Mouse (Mus musculus) MEL (cell line): ENCODE data around the gene Mgat4b. TPM values are rescaled to one million over a fixed set of nuclear protein-coding genes. Genes with fewer than 3 reads are reported as not detected.

Source experiments
- DNase-seq: peaks from one replicate; pipeline ENCODE4 v3.0.0; 2011; ENCODE audit warnings: low read depth, low spot score
- H3K27ac ChIP-seq: 2 replicates; pipeline ENCODE4 v1.5.1; 2012; ENCODE audit warnings: low read depth, mild to moderate bottlenecking, control low read depth, low read length, moderate library complexity; ENCODE audit not compliant: control insufficient read depth
- H3K27me3 ChIP-seq, 2 experiments: fragments of 150-350 bp in 1 of 2; sonication (generic) in 1 of 2; 2 replicates each; pipeline ENCODE4 v1.6.1; 2012; ENCODE audit warnings: low read length in 2 of 2, mild to moderate bottlenecking in 2 of 2, improper control_type of control experiment in 1 of 2, moderate library complexity in 1 of 2; ENCODE audit not compliant: insufficient read depth in 2 of 2, control insufficient read depth in 1 of 2
- H3K36me3 ChIP-seq, 2 experiments: 2 replicates each; pipeline ENCODE4 v1.6.1; 2012 to 2014; ENCODE audit warnings: low read length in 2 of 2, improper control_type of control experiment in 1 of 2, inconsistent platforms in 1 of 2, mild to moderate bottlenecking in 1 of 2; ENCODE audit not compliant: insufficient read depth in 2 of 2, control insufficient read depth in 1 of 2
- H3K4me1 ChIP-seq, 2 experiments: fragments of 150-350 bp in 1 of 2; sonication (generic) in 1 of 2; 2 replicates each; pipeline ENCODE4 v1.6.1; 2012; ENCODE audit warnings: low read length in 2 of 2, improper control_type of control experiment in 1 of 2, mild to moderate bottlenecking in 1 of 2; ENCODE audit not compliant: insufficient read depth in 2 of 2, control insufficient read depth in 1 of 2
- H3K4me3 ChIP-seq, 2 experiments: fragments of 150-350 bp in 1 of 2; sonication (generic) in 1 of 2; 2 replicates each; pipeline ENCODE4 v1.5.1; 2012; ENCODE audit warnings: low read depth in 2 of 2, low read length in 2 of 2, mild to moderate bottlenecking in 2 of 2, moderate library complexity in 2 of 2, control low read depth in 1 of 2, improper control_type of control experiment in 1 of 2; ENCODE audit not compliant: control insufficient read depth in 1 of 2, insufficient read depth in 1 of 2
- H3K79me2 ChIP-seq: 2 replicates; pipeline ENCODE4 v1.6.1; 2012; ENCODE audit warnings: mild to moderate bottlenecking, low read length, moderate library complexity; ENCODE audit not compliant: control insufficient read depth, poor library complexity, insufficient read depth
- H3K9ac ChIP-seq: 2 replicates; pipeline ENCODE4 v1.6.1; 2012; ENCODE audit warnings: low read depth, mild to moderate bottlenecking, control low read depth, low read length, moderate library complexity; ENCODE audit not compliant: control insufficient read depth, poor library complexity, severe bottlenecking
- H3K9me3 ChIP-seq: fragments of 150-350 bp; sonication (generic); replicated peaks from 2 replicates; pipeline ENCODE4 v1.6.1; 2012; ENCODE audit warnings: mild to moderate bottlenecking, low read length, improper control_type of control experiment, moderate library complexity; ENCODE audit not compliant: insufficient read depth
- BHLHE40 ChIP-seq: IDR thresholded peaks from 2 replicates; pipeline ENCODE4 v1.6.1; 2012; ENCODE audit warnings: low read depth, mild to moderate bottlenecking, inconsistent platforms, low read length, improper control_type of control experiment, borderline replicate concordance
- CHD2 ChIP-seq: IDR thresholded peaks from 2 replicates; pipeline ENCODE4 v1.6.1; 2011; ENCODE audit warnings: low read length, improper control_type of control experiment
- E2F4 ChIP-seq: IDR thresholded peaks from 2 replicates; pipeline ENCODE4 v1.6.1; 2011; ENCODE audit warnings: low read depth, low read length, improper control_type of control experiment, borderline replicate concordance
- EP300 ChIP-seq, 2 experiments: IDR thresholded peaks; 2 replicates each; pipeline ENCODE4 v1.6.1; 2011; ENCODE audit warnings: improper control_type of control experiment in 2 of 2, low read length in 2 of 2, low read depth in 1 of 2, mild to moderate bottlenecking in 1 of 2
- ETS1 ChIP-seq: IDR thresholded peaks from 2 replicates; pipeline ENCODE4 v1.6.1; 2012; ENCODE audit warnings: low read depth, mild to moderate bottlenecking, inconsistent platforms, low read length, improper control_type of control experiment, moderate library complexity
- GABPA ChIP-seq: IDR thresholded peaks from 2 replicates; pipeline ENCODE4 v1.6.1; 2012; ENCODE audit warnings: low read depth, mild to moderate bottlenecking, inconsistent platforms, low read length, improper control_type of control experiment, moderate library complexity
- GATA1 ChIP-seq: IDR thresholded peaks from 2 replicates; pipeline ENCODE4 v1.6.1; 2011; ENCODE audit warnings: low read depth, low read length, improper control_type of control experiment
- HCFC1 ChIP-seq: IDR thresholded peaks from 2 replicates; pipeline ENCODE4 v1.6.1; 2012; ENCODE audit warnings: low read depth, mild to moderate bottlenecking, inconsistent platforms, low read length, improper control_type of control experiment, moderate library complexity
- JUND ChIP-seq: IDR thresholded peaks from 2 replicates; pipeline ENCODE4 v1.6.1; 2011; ENCODE audit warnings: low read depth, mild to moderate bottlenecking, improper control_type of control experiment, low read length
- KAT2A ChIP-seq: conservative IDR thresholded peaks from 2 replicates; pipeline ENCODE4 v1.6.1; 2012; ENCODE audit warnings: low read depth, low read length, improper control_type of control experiment, inconsistent platforms
- MAFK ChIP-seq: IDR thresholded peaks from 2 replicates; pipeline ENCODE4 v1.6.1; 2011; ENCODE audit warnings: low read depth, mild to moderate bottlenecking, low read length, improper control_type of control experiment, borderline replicate concordance
- MAZ ChIP-seq: IDR thresholded peaks from 2 replicates; pipeline ENCODE4 v1.6.1; 2012; ENCODE audit warnings: low read depth, mild to moderate bottlenecking, inconsistent platforms, low read length, improper control_type of control experiment
- MEF2A ChIP-seq: IDR thresholded peaks from 2 replicates; pipeline ENCODE4 v1.6.1; 2014; ENCODE audit warnings: low read depth, mild to moderate bottlenecking, inconsistent platforms, low read length, improper control_type of control experiment; ENCODE audit not compliant: poor library complexity, insufficient replicate concordance, severe bottlenecking; ENCODE audit errors: extremely low read depth
- MYC ChIP-seq: IDR thresholded peaks from 2 replicates; pipeline ENCODE4 v1.6.1; 2011; ENCODE audit warnings: low read depth, mild to moderate bottlenecking, low read length, improper control_type of control experiment, moderate library complexity
- NRF1 ChIP-seq: IDR thresholded peaks from 2 replicates; pipeline ENCODE4 v1.6.1; 2014; ENCODE audit warnings: low read depth, mild to moderate bottlenecking, inconsistent platforms, low read length, improper control_type of control experiment, moderate library complexity; ENCODE audit not compliant: poor library complexity, insufficient read depth, severe bottlenecking
- POLR2A ChIP-seq, 2 experiments: IDR thresholded peaks; 2 replicates each; pipeline ENCODE4 v1.6.1; 2011 to 2012; ENCODE audit warnings: low read length in 2 of 2, mild to moderate bottlenecking in 2 of 2, control low read depth in 1 of 2, improper control_type of control experiment in 1 of 2, low read depth in 1 of 2, moderate library complexity in 1 of 2; ENCODE audit not compliant: control insufficient read depth in 1 of 2, insufficient read depth in 1 of 2, poor library complexity in 1 of 2
- POLR2AphosphoS2 ChIP-seq: IDR thresholded peaks from 2 replicates; pipeline ENCODE4 v1.6.1; 2011; ENCODE audit warnings: low read length, improper control_type of control experiment
- POLR2AphosphoS5 ChIP-seq: IDR thresholded peaks from 2 replicates; pipeline ENCODE4 v1.6.1; 2012; ENCODE audit warnings: low read depth, borderline replicate concordance, mild to moderate bottlenecking, inconsistent platforms, low read length, moderate library complexity, mixed read lengths
- RCOR1 ChIP-seq: IDR thresholded peaks from 2 replicates; pipeline ENCODE4 v1.6.1; 2012; ENCODE audit warnings: low read depth, mild to moderate bottlenecking, inconsistent platforms, low read length, improper control_type of control experiment
- SMC3 ChIP-seq: IDR thresholded peaks from 2 replicates; pipeline ENCODE4 v1.6.1; 2011; ENCODE audit warnings: low read depth, low read length, improper control_type of control experiment
- TBP ChIP-seq: IDR thresholded peaks from 2 replicates; pipeline ENCODE4 v1.8.0; 2011; ENCODE audit warnings: low read depth, low read length, improper control_type of control experiment
- USF2 ChIP-seq, 2 experiments: IDR thresholded peaks; 2 replicates each; pipeline ENCODE4 v1.6.1; 2011 to 2012; ENCODE audit warnings: improper control_type of control experiment in 2 of 2, low read length in 2 of 2, borderline replicate concordance in 1 of 2, inconsistent platforms in 1 of 2, low read depth in 1 of 2, mild to moderate bottlenecking in 1 of 2; ENCODE audit not compliant: insufficient read depth in 1 of 2
- ZC3H11A ChIP-seq: IDR thresholded peaks from 2 replicates; pipeline ENCODE4 v1.6.1; 2012; ENCODE audit warnings: low read depth, mild to moderate bottlenecking, inconsistent platforms, low read length, improper control_type of control experiment
- ZKSCAN1 ChIP-seq: IDR thresholded peaks from 2 replicates; pipeline ENCODE4 v1.6.1; 2012; ENCODE audit warnings: low read depth, mild to moderate bottlenecking, inconsistent platforms, low read length, improper control_type of control experiment, moderate library complexity
- polyA plus RNA-seq, 2 experiments: library from polyadenylated mRNA; stranded (reverse) in 1 of 2; unstranded in 1 of 2; fragments of >175 nt in 1 of 2; fragments of >200 nt in 1 of 2; gene quantifications; 2 replicates each; pipeline versions ENCODE4 v1.2.1 to v1.2.4; 2012; ENCODE audit warnings: low replicate concordance in 2 of 2, low read depth in 1 of 2; ENCODE audit not compliant: insufficient read length in 2 of 2, insufficient read depth in 1 of 2, missing spikeins in 1 of 2
- total RNA-seq: library from RNA; depleted of rRNA; stranded (reverse); fragments of 300-350 nt; gene quantifications from 2 replicates; pipeline ENCODE4 v1.2.3, GENCODE M21; 2012

Mgat4b gene
- total and polyA plus RNA-seq, 3 experiments: 33.7 to 69.4 TPM; not detected in 1

DNA sequence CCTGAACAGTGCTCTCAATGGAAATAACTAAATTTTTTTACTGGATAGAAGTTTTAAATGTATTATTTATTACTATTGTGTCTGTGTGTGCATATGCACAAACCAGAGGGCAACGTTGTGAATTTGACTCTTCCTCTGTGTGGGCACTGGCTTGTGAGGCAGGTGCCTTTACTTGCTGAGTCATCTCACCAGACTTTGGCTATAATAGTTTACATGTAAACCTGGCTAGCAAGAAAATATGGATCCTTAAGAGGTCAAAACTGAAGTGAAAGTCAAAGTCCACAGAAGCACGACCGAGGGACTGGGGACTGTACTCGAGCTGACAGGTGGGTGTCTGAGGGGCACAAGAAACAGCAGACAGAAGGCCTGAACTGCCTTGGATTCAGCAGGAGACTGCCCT, 28.0 kb upstream of the Mgat4b start:
- no peak overlapping the region for H3K4me3 ChIP-seq
- peaks cover 0 to 2% of the 10 kb centered on the region in 2 experiments; a peak in 1 of 4 replicates for H3K36me3 ChIP-seq
- no peaks in the 10 kb centered on the region for H3K27me3 ChIP-seq
- no peaks in the 10 kb centered on the region for H3K9me3 ChIP-seq
- H3K27ac ChIP-seq: no peak overlapping the region
- TF ChIP-seq RCOR1 (no peak), CHD2 (no peak), KAT2A (no peak), HCFC1 (no peak), NRF1 (no peak), POLR2AphosphoS5 (no peak), E2F4 (no peak), MEF2A (no peak), ZKSCAN1 (no peak), POLR2A (IDR thresholded peaks at IDR 0.05; ENCODE audit: control insufficient read depth in 1 of 2, insufficient read depth in 1 of 2, low read depth in 1 of 2, low read length in 2 of 2, poor library complexity in 1 of 2) (no peak), GABPA (peak; percentile 42; the same call in 1 of the 2 replicates), EP300 (IDR thresholded peaks at IDR 0.05; ENCODE audit: low read depth in 1 of 2, low read length in 2 of 2) (0 out of 4 replicates have a peak, but pooled peaks of 1 of the 2 experiments have one; percentile 19), USF2 (IDR thresholded peaks at IDR 0.05; ENCODE audit: borderline replicate concordance in 1 of 2, insufficient read depth in 1 of 2, low read depth in 1 of 2, low read length in 2 of 2) (no peak), MAFK (no peak), TBP (no peak), MYC (no peak), POLR2AphosphoS2 (no peak)
- H3K79me2 ChIP-seq: no peaks in the 10 kb centered on the region
- H3K4me1 ChIP-seq: peaks cover 9 to 12% of the 10 kb centered on the region in 2 experiments
- H3K9ac ChIP-seq: no peak overlapping the region
- DNase-seq: no peak

DNA sequence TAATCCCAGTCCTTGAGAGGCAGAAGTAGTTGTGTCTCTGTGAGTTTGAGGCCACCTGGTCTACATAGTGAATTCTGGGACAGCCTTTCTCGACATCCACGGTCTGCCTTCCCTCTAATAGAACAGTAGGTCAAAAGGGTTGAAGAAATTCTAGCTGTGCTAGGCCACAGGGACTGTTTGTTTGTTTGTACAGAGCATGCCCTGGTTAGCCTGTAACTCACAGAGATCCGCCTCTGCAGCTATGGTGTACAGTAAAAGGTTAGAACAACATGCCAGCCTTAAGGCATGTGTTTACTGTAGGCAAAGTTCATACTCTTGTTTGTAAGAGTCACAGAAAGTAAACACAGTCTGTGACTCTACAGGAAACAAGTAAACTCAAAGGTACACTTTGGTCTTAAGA, 25.9 kb upstream of the Mgat4b start:
- peaks cover 0 to 2% of the 10 kb centered on the region in 2 experiments; a peak in 1 of 4 replicates for H3K36me3 ChIP-seq

More for the DNA sequence above, 25.9 kb upstream of the Mgat4b start:
- TF ChIP-seq GATA1: no peak
- no peak for TF ChIP-seq BHLHE40
- no peak for TF ChIP-seq RCOR1
- no peak for TF ChIP-seq SMC3
- TF ChIP-seq JUND: no peak
- TF ChIP-seq POLR2AphosphoS2: no peak
- no peak for TF ChIP-seq ETS1
- no peak for TF ChIP-seq MAFK
- no peak for TF ChIP-seq ZC3H11A
- no peak for TF ChIP-seq MYC
- no peak for TF ChIP-seq MAZ
- no peak for TF ChIP-seq ZKSCAN1
- TF ChIP-seq GABPA: no peak
- TF ChIP-seq, all 39 proteins: peak for 0
- H3K27me3 ChIP-seq: no peaks in the 10 kb centered on the region
- H3K27ac ChIP-seq: no peak overlapping the region
- no peak for DNase-seq
- no peaks in the 10 kb centered on the region for H3K9me3 ChIP-seq
- peaks cover 9 to 12% of the 10 kb centered on the region in 2 experiments for H3K4me1 ChIP-seq
- no peak overlapping the region for H3K4me3 ChIP-seq
- H3K79me2 ChIP-seq: no peaks in the 10 kb centered on the region
- no peak overlapping the region for H3K9ac ChIP-seq
